Mouse (Mus musculus) lung, postnatal 0 days (tissue): ENCODE measurements around the gene Cog6.

Source experiments
- CTCF ChIP-seq: IDR thresholded peaks from 2 replicates; pipeline ENCODE4 v1.5.1; 2016; ENCODE audit warnings: antibody characterized with exemption, mild to moderate bottlenecking
- EP300 ChIP-seq: IDR thresholded peaks from 2 replicates; pipeline ENCODE4 v1.6.1; 2016; ENCODE audit warnings: antibody characterized with exemption, mild to moderate bottlenecking, control low read depth

DNA sequence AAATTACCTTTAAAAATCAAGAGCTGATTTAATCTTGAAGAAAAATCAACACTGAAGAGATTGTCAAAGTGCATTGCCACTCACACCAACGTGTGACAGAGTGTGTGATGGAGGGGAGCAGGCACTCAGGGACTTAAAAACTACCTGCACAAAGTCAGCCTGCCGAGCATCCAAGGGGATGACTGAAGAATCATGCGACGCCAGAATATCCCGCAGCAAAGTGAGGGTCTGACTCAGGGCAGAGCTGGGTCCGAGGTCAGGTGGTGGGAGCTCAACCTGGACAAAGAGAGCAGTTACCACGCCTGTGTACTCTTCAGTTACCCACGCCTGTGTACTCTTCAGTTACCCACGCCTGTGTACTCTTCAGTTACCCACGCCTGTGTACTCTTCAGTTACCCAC, 23.7 kb downstream of the Cog6 start:
- TF ChIP-seq EP300, result no peak
- no peak for TF ChIP-seq CTCF
